ENCODE assay signal across 14 mouse cellular contexts in genomic region chr5:72225056-72225455, GRCm38 (mm10). TPM values are rescaled to one million over a fixed set of nuclear protein-coding genes. Genes with fewer than 3 reads are reported as not detected.
DNase-seq lines count a peak whose midpoint lies in the region; ATAC-seq and TF ChIP-seq lines count a peak whose summit lies in the region.
"Had no signal": no experiment of that assay in that cellular context is flagged by ENCODE, and none has a peak within 500 bp of the region (broad histone marks: within the 10 kb centered on the region; RNA-seq: fewer than 3 reads in every experiment).

No protein-coding gene starts in this region.

- TF ChIP-seq POLR2A in spleen, adult 2 months (IDR thresholded peaks at IDR 0.05; ENCODE audit: low read depth, low read length): no peak

- peak overlapping the region; percentile 60 for H3K4me2 ChIP-seq in liver, embryonic 15.5 days
- H3K4me2 ChIP-seq in forebrain, embryonic 16.5 days (ENCODE audit: low read length): no peak overlapping the region
- H3K4me2 ChIP-seq: hindbrain, embryonic 15.5 days; neural tube, embryonic 15.5 days had no signal

- no peak overlapping the region for H3K4me3 ChIP-seq in heart, embryonic 10.5 days
- H3K4me3 ChIP-seq in spleen, adult 2 months (ENCODE audit: extremely low read depth, insufficient read depth, insufficient read length): no peak overlapping the region
- peak overlapping the region; percentile 29 for H3K4me3 ChIP-seq in liver, embryonic 15.5 days (replicated peaks)
- H3K4me3 ChIP-seq in forebrain, embryonic 16.5 days (replicated peaks; ENCODE audit: low read length): no peak overlapping the region
- H3K4me3 ChIP-seq: embryonic facial prominence, embryonic 10.5 days; hindbrain, embryonic 15.5 days; neural tube, embryonic 15.5 days had no signal

- peaks cover 15% of the 10 kb centered on the region for H3K4me1 ChIP-seq in heart, embryonic 10.5 days
- peaks cover 6% of the 10 kb centered on the region; the same call in 1 of the 2 replicates for H3K4me1 ChIP-seq in spleen, adult 2 months (ENCODE audit: control insufficient read depth, insufficient read depth, insufficient read length)
- peaks cover 34% of the 10 kb centered on the region for H3K4me1 ChIP-seq in liver, embryonic 15.5 days (replicated peaks)
- peaks cover 4% of the 10 kb centered on the region; the same call in 1 of the 2 replicates for H3K4me1 ChIP-seq in forebrain, embryonic 16.5 days (replicated peaks; ENCODE audit: control insufficient read depth, insufficient read depth, low read length)
- H3K4me1 ChIP-seq: hindbrain, embryonic 15.5 days; neural tube, embryonic 15.5 days had no signal

- no peaks in the 10 kb centered on the region for H3K27me3 ChIP-seq in heart, embryonic 10.5 days (ENCODE audit: insufficient read depth, poor library complexity, severe bottlenecking)
- H3K27me3 ChIP-seq in spleen, adult 2 months (ENCODE audit: control insufficient read depth, insufficient read depth, low read length): no peaks in the 10 kb centered on the region
- H3K27me3 ChIP-seq in liver, embryonic 15.5 days: no peaks in the 10 kb centered on the region
- no peaks in the 10 kb centered on the region for H3K27me3 ChIP-seq in forebrain, embryonic 16.5 days (replicated peaks; ENCODE audit: control insufficient read depth, insufficient read depth, low read length)
- H3K27me3 ChIP-seq: hindbrain, embryonic 15.5 days; neural tube, embryonic 15.5 days had no signal

- DNase-seq in heart, embryonic 10.5 days (ENCODE audit: low spot score): no peak
- DNase-seq in heart, postnatal 25 days (ENCODE audit: low spot score): no peak
- DNase-seq in spleen, adult 2 months (ENCODE audit: low read depth in 1 of 2, low spot score in 2 of 2): no peak
- DNase-seq in spleen, postnatal 14 days (ENCODE audit: low spot score in 2 of 2): no peak
- no peak for DNase-seq in right cerebral cortex, postnatal 25 days
- DNase-seq in Muller cell, postnatal 12 days (ENCODE audit: inconsistent ontology term): no peak
- DNase-seq: kidney, postnatal 14 days; left cerebral cortex, postnatal 4 days; midbrain, embryonic 14.5 days had no signal

- WGBS in heart, embryonic 10.5 days: 40% methylated on average over 7 of the region's 7 CpGs
- WGBS in spleen, adult 2 months: 24% methylated on average over 7 of the region's 7 CpGs
- 4% methylated on average over 7 of the region's 7 CpGs for WGBS in liver, embryonic 15.5 days (ENCODE audit: insufficient replicate concordance)
- WGBS in forebrain, embryonic 16.5 days: 70% methylated on average over 7 of the region's 7 CpGs

- H3K9ac ChIP-seq in liver, embryonic 15.5 days: no peak overlapping the region
- H3K9ac ChIP-seq in forebrain, embryonic 16.5 days (replicated peaks; ENCODE audit: low read depth, low read length): no peak overlapping the region
- H3K9ac ChIP-seq: hindbrain, embryonic 15.5 days; neural tube, embryonic 15.5 days had no signal

- no peaks in the 10 kb centered on the region for H3K36me3 ChIP-seq in heart, embryonic 10.5 days
- H3K36me3 ChIP-seq in spleen, adult 2 months (ENCODE audit: control insufficient read depth, insufficient read depth, low read length): peaks cover 6% of the 10 kb centered on the region
- 0 out of 2 replicates have a peak, but pooled peaks cover 5% of the 10 kb centered on the region for H3K36me3 ChIP-seq in liver, embryonic 15.5 days (replicated peaks)
- no peaks in the 10 kb centered on the region for H3K36me3 ChIP-seq in forebrain, embryonic 16.5 days (ENCODE audit: control insufficient read depth, insufficient read depth)
- H3K36me3 ChIP-seq: hindbrain, embryonic 15.5 days; neural tube, embryonic 15.5 days had no signal

- intact Hi-C loops in heart, postnatal 25 days (cut with DNase I): no loop called here

- H3K27ac ChIP-seq in heart, embryonic 10.5 days: peak overlapping the region; percentile 29; the same call in 1 of the 2 replicates
- H3K27ac ChIP-seq in spleen, adult 2 months (ENCODE audit: insufficient read depth, low read length): peak overlapping the region; percentile 45; the same call in 1 of the 2 replicates
- H3K27ac ChIP-seq in liver, embryonic 15.5 days (replicated peaks): peak overlapping the region; percentile 73
- H3K27ac ChIP-seq in forebrain, embryonic 16.5 days (ENCODE audit: low read length): no peak overlapping the region
- H3K27ac ChIP-seq: embryonic facial prominence, embryonic 10.5 days; hindbrain, embryonic 15.5 days; neural tube, embryonic 15.5 days had no signal

- no peaks in the 10 kb centered on the region for H3K9me3 ChIP-seq in heart, embryonic 10.5 days
- no peaks in the 10 kb centered on the region for H3K9me3 ChIP-seq in liver, embryonic 15.5 days (replicated peaks)
- H3K9me3 ChIP-seq in forebrain, embryonic 16.5 days (ENCODE audit: control insufficient read depth, low read length): no peaks in the 10 kb centered on the region
- H3K9me3 ChIP-seq: embryonic facial prominence, embryonic 10.5 days; hindbrain, embryonic 15.5 days; neural tube, embryonic 15.5 days had no signal

- TF ChIP-seq CTCF in spleen, adult 2 months (IDR thresholded peaks at IDR 0.05; ENCODE audit: extremely low read depth, insufficient read depth, insufficient read length, insufficient replicate concordance): no peak

- peak; percentile 65 for ATAC-seq in liver, embryonic 15.5 days (ENCODE audit: insufficient read depth)
- ATAC-seq in forebrain, embryonic 16.5 days: no peak

RNA-seq across cellular contexts. Expression of gene Commd8, which starts 57.1 kb away (rescaled TPM):
- polyA plus RNA-seq in heart, embryonic 10.5 days (2016; fragmentation: Nextera tagmentation; extraction: Ambion mirVana): 117 and 133 TPM in 2 replicates
- 10 to 100 TPM; 42.0 to 43.7 TPM for total RNA-seq in heart, postnatal 25 days (2021)
- 4.4 and 5.2 TPM in 2 replicates for polyA plus RNA-seq in spleen, adult 2 months (2012; rRNA removed)
- 52.8 and 55.4 TPM in 2 replicates for polyA plus RNA-seq in liver, embryonic 15.5 days (2015; fragmentation: Nextera tagmentation; extraction: Ambion mirVana)
- 146 and 163 TPM in 2 replicates for polyA plus RNA-seq in forebrain, embryonic 16.5 days (2015; fragmentation: Nextera tagmentation; extraction: Ambion mirVana)
